In the genomic region with DNA sequence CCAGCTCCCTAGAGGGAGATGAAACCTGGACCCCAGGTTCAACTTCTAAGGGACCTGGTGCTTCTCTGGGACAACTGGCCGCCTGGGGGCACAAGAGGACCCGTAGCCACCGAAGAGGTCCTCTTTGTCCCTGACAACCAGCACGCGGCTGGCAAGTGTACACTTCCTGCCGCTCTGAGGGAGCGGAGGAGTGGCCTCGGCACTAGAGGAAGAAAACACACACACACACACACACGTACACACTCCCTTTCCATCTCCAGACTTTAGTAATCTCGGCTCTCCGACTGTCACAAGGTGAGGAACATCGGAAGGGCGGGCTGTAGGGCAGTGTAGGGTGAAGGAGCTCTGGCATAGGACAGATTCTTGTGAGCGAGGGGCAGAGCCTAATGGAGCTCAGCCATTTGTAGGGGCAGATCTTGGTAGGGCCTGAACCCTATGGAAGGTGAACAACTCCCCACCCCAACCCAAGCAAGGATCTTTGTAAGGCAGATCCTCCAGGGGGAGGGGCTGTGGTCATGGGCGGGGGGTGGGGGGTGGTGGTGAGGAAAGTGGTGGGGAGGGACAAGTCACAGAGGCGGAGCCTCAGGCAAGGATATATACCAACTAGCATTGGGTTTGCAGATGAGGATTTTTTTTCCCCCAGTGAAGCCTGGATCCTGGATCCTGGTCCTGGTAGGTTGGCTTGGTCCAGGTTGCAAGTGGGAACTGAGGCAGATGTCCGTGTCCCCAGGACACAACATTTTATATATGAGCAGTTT, we compare ENCODE assay signal across 8 mouse cellular contexts. TPM values are rescaled to one million over a fixed set of nuclear protein-coding genes. Genes with fewer than 3 reads are reported as not detected.
A peak's percentile ranks its signal among the peaks of the same experiment; 100 is the strongest.
DNase-seq lines count a peak whose midpoint lies in the region; TF ChIP-seq lines count a peak whose summit lies in the region.

No protein-coding gene starts in this region.

- TF ChIP-seq CTCF in liver, adult 2 months (IDR thresholded peaks at IDR 0.05; ENCODE audit: low read depth, low read length) = peak; percentile 82

- H3K9ac ChIP-seq in liver, adult 2 months (ENCODE audit: low read depth, low read length) = peak overlapping the region; percentile 40

- no peaks in the 10 kb centered on the region for H3K79me2 ChIP-seq in liver, adult 2 months (ENCODE audit: control insufficient read depth, insufficient read depth, low read length)

- peak overlapping the region; percentile 89 for H3K27ac ChIP-seq in embryonic facial prominence, embryonic 10.5 days (replicated peaks)
- H3K27ac ChIP-seq in liver, adult 2 months (replicated peaks; ENCODE audit: insufficient read depth, low read depth, low read length) = no peak overlapping the region

- no peaks in the 10 kb centered on the region for H3K9me3 ChIP-seq in embryonic facial prominence, embryonic 10.5 days

- peak overlapping the region; percentile 52 for H3K4me3 ChIP-seq in embryonic facial prominence, embryonic 10.5 days
- peak overlapping the region; percentile 31 for H3K4me3 ChIP-seq in liver, adult 2 months (ENCODE audit: insufficient read depth, low read depth, low read length)

- TF ChIP-seq POLR2A in liver, adult 2 months (IDR thresholded peaks at IDR 0.05; ENCODE audit: extremely low read depth, insufficient read depth, low read length) = no peak

- 0 out of 2 replicates have a peak, but pooled peaks cover 10% of the 10 kb centered on the region for H3K27me3 ChIP-seq in embryonic facial prominence, embryonic 10.5 days (replicated peaks; ENCODE audit: low read depth, poor library complexity, severe bottlenecking)
- H3K27me3 ChIP-seq in liver, adult 2 months (ENCODE audit: control insufficient read depth, insufficient read depth, low read length) = no peaks in the 10 kb centered on the region

- DNase-seq in left cerebral cortex, adult 18-20 months (ENCODE audit: low spot score in 2 of 2) = peak; percentile 45 to 52
- no peak for DNase-seq in left cerebral cortex, adult 11 months (ENCODE audit: low spot score)
- DNase-seq in embryonic facial prominence, embryonic 10.5 days (ENCODE audit: low spot score) = peak; percentile 84
- DNase-seq in heart, adult 18-20 months = peak; percentile 87 to 90
- DNase-seq in kidney, adult 11 months = peak; percentile 83
- peak; percentile 64 for DNase-seq in liver, adult 2 months (ENCODE audit: extremely low read depth, low read depth, low spot score)
- DNase-seq in monocyte, adult 2 months (ENCODE audit: low read depth in 1 of 2, low spot score in 2 of 2) = peak; percentile 19 to 46
- DNase-seq in spleen, postnatal 14 days (ENCODE audit: low spot score in 2 of 2) = peak; percentile 34 to 49

- 9% methylated on average over 17 of the region's 17 CpGs for WGBS in embryonic facial prominence, embryonic 10.5 days
- 14% methylated on average over 17 of the region's 17 CpGs for WGBS in liver, adult 2 months

- peaks cover 35% of the 10 kb centered on the region for H3K4me1 ChIP-seq in embryonic facial prominence, embryonic 10.5 days
- H3K4me1 ChIP-seq in liver, adult 2 months (ENCODE audit: control insufficient read depth, insufficient read depth, low read length) = peaks cover 4% of the 10 kb centered on the region; the same call in 1 of the 2 replicates

- no peaks in the 10 kb centered on the region for H3K36me3 ChIP-seq in embryonic facial prominence, embryonic 10.5 days (replicated peaks)
- no peaks in the 10 kb centered on the region for H3K36me3 ChIP-seq in liver, adult 2 months (ENCODE audit: control insufficient read depth, insufficient read depth, low read length)

RNA-seq across cellular contexts. Expression of a gene that starts 10.5 kb away (rescaled TPM):
- 100 to 1,000 TPM; 382 to 398 TPM for total RNA-seq in left cerebral cortex, adult 18-20 months (2021)
- polyA plus RNA-seq in embryonic facial prominence, embryonic 10.5 days (2016; fragmentation: Nextera tagmentation; extraction: Ambion mirVana) = 164 and 174 TPM in 2 replicates
- 10 to 100 TPM; 83.8 to 86.6 TPM for total RNA-seq in heart, adult 18-20 months (2021)
- total RNA-seq in liver, adult 2 months (2014; rRNA removed) = 22.0 and 31.7 TPM in 2 replicates
- 33.9 and 41.4 TPM in 2 replicates for polyA plus RNA-seq in liver, adult 2 months (2012; rRNA removed)

RNA-seq across cellular contexts. Expression of a gene that starts 16.5 kb away (rescaled TPM):
- total RNA-seq in left cerebral cortex, adult 18-20 months (2021) = 10 to 100 TPM; 32.2 to 42.8 TPM
- 38.1 and 38.6 TPM in 2 replicates for polyA plus RNA-seq in embryonic facial prominence, embryonic 10.5 days (2016; fragmentation: Nextera tagmentation; extraction: Ambion mirVana)
- total RNA-seq in heart, adult 18-20 months (2021) = 1 to 10 TPM; 3.3 to 4.3 TPM
- total RNA-seq in liver, adult 2 months (2014; rRNA removed) = 7.3 and 8.9 TPM in 2 replicates
- 11.5 and 15.9 TPM in 2 replicates for polyA plus RNA-seq in liver, adult 2 months (2012; rRNA removed)

Comparison
In these comparisons a context has a peak if more than half of its experiments do, and no peak if none do; other contexts are left out.
1. RNA of a gene that starts 10.5 kb away (total RNA-seq): 382 to 398 TPM in left cerebral cortex, adult 18-20 months; 83.8 to 86.6 TPM in heart, adult 18-20 months and 22.0 to 31.7 TPM in liver, adult 2 months; every median in the first group is over 4 times any median in the second.